Mouse (Mus musculus) bone marrow, adult 2 months (tissue): ENCODE data around the gene Dok4.

Experiments used
- CTCF ChIP-seq: fragments of 200-500 bp; IDR thresholded peaks from 2 replicates; pipeline ENCODE4 v1.5.1; 2011; ENCODE audit warnings: low read length, control low read depth; ENCODE audit not compliant: control insufficient read depth, insufficient read depth
- POLR2A ChIP-seq: fragments of 200-500 bp; IDR thresholded peaks from 2 replicates; pipeline ENCODE4 v1.6.1; 2011; ENCODE audit warnings: low read depth, mild to moderate bottlenecking, control low read depth, low read length, borderline replicate concordance; ENCODE audit not compliant: control insufficient read depth

GRCm38 (mm10) chr8:94837662-94838574, 38.2 kb downstream of the Dok4 start, which contains the start of the genes Coq9 and Ciapin1:
- TF ChIP-seq CTCF (no peak), POLR2A (peak; percentile 93)
